Mouse (Mus musculus) left cerebral cortex, adult 2 months (tissue): Measurements from ENCODE around the gene Klf1. TPM values are rescaled to one million over a fixed set of nuclear protein-coding genes. Genes with fewer than 3 reads are reported as not detected.
A peak's percentile ranks its signal among the peaks of the same experiment; 100 is the strongest.

Source experiments
- DNase-seq, 2 experiments: peaks; one replicate each; pipeline ENCODE4 v3.0.0; 2021 to 2022; ENCODE audit warnings: low spot score in 2 of 2, mixed read lengths in 1 of 2; ENCODE audit errors: extremely low spot score in 1 of 2
- H3K27ac ChIP-seq: fragments of 200-600 bp; 2 replicates; pipeline ENCODE4 v1.8.1; 2022
- H3K4me3 ChIP-seq: fragments of 200-600 bp; 2 replicates; pipeline ENCODE4 v1.8.1; 2022
- CTCF ChIP-seq: fragments of 200-600 bp; IDR thresholded peaks from 2 replicates; pipeline ENCODE4 v1.8.1; 2022; ENCODE audit warnings: antibody characterized with exemption, mild to moderate bottlenecking, moderate library complexity
- intact Hi-C: fragments of 180-260 bp; cut with DNase I; formaldehyde crosslinking; loops from one replicate; pipeline ENCODE4 v1.15.1; 2025
- total RNA-seq, 2 experiments: library from RNA; stranded (reverse); gene quantifications; 2 replicates each; pipeline ENCODE4 v1.2.3; 2021

The Klf1 gene
- total RNA-seq, 2 experiments from 2014 or later: 0.23 TPM; not detected in 1

GRCm38 (mm10) chr8:84921596-84921995 is 19.9 kb downstream of the Klf1 start:
- DNase-seq: no peak
- no peak for TF ChIP-seq CTCF
- Histone ChIP-seq H3K4me3 (no peak overlapping the region), H3K27ac (no peak overlapping the region)
- intact Hi-C loops: loop anchor here (5.0 kb wide), 1 partner anchor 54 kb away; no protein-coding TSS in a partner anchor

- intact Hi-C loops: no loop called here
These were observed 23.8 kb downstream of the Klf1 start for GRCm38 (mm10) chr8:84925557-84925956.

DNA sequence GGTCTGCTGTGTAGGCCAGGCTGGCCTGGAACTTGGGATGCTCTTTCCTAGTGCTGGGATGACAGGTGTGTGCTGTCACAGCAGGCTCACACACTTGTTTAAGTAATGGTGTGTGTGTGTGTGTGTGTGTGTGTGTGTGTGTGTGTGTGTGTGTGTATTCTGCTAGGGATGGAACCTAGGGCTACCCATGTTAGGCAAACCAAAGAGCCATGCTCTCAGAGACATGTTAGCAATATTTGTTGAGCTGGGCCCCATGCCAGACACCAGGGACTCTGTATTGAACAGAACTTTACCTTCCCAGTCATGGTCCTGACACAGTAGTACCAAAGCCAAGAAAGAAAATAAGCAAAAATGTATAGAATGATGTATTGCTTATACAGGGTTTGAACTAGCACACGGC is 25.8 kb downstream of the Klf1 start:
- DNase-seq: no peak
- TF ChIP-seq CTCF: no peak
- intact Hi-C loops: no loop called here
- Histone ChIP-seq H3K27ac (no peak overlapping the region), H3K4me3 (no peak overlapping the region)

More at GRCm38 (mm10) chr8:84925557-84925956, 23.8 kb downstream of the Klf1 start:
- Histone ChIP-seq H3K4me3 (no peak overlapping the region), H3K27ac (no peak overlapping the region)
- TF ChIP-seq CTCF: no peak
- no peak for DNase-seq

GRCm38 (mm10) chr8:84928456-84929306 is 27.0 kb downstream of the Klf1 start:
- H3K27ac ChIP-seq: no peak overlapping the region
- intact Hi-C loops: loop anchor here (2.0 kb wide), 1 partner anchor 28 kb away; no protein-coding TSS in a partner anchor
- TF ChIP-seq CTCF: peak; percentile 71
- peak; percentile 71 to 77 for DNase-seq
- peak overlapping the region; percentile 21; the same call in 1 of the 2 replicates for H3K4me3 ChIP-seq

DNA sequence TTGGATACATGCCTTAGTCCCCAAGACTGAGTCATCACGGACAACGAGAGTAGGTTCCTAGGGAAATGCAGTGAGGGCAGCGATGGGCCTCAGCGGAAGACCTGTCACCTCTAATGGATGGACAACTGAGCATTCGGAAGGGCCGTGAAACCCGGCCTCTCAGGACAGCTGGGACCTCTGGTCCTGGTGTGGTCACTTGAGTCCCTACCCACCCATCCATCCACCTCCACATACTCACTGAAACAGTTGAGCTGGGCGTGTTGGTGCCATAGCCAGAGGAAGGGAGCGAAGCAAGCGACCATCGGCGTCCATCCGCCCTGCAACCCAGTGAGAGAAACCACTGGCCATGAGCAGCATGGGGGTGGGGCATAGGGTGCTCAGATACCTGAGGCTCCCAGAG is 28.9 kb downstream of the Klf1 start:
- H3K4me3 ChIP-seq: no peak overlapping the region
- no peak for DNase-seq
- no peak for TF ChIP-seq CTCF
- intact Hi-C loops: no loop called here
- no peak overlapping the region for H3K27ac ChIP-seq

GRCm38 (mm10) chr8:84933767-84934559 is 32.2 kb downstream of the Klf1 start:
- Histone ChIP-seq H3K27ac (no peak overlapping the region), H3K4me3 (peak overlapping the region; percentile 89)
- peak; percentile 31 to 34 for DNase-seq
- intact Hi-C loops: no loop called here
- no peak for TF ChIP-seq CTCF

DNA sequence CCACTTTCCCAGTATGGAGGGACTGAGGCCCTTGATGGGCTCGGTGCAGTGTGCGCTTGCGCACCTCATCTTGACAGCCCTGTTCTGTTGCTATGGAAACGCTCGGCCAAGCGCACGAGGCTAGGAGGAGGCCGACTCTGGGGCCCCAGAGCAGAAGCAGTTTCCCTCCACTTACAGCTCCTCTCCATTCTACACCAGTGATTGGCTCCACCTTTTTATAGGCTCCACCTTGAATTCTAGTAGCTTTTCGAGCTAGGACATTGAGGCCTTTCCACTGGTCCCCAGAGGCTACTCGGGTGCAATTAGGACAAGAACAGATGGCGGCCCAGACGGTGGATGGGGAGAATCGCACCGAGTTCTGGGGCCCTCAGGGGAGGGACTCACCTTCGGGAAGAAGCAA is 33.1 kb downstream of the Klf1 start:
- peak; percentile 42 to 46 for DNase-seq

DNA sequence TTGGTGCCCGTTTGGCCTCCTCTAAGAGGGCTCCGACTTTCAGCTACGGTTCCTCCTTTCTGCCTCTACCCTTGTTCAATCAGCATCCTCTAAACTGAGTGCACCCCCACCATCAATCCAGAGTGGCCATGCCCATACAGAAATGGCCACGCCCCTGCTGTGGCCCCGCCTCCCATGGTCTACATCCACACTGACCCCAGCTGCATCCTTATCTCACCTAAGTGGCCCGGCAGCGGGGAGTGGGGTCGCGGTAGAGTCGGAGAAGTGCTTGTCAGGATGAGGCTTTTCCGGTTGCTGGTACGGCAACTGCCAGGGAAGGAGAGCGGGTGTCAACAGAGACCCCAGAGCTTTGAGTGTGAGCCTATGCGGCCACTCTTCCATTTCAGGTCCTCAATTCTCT is 33.8 kb downstream of the Klf1 start:
- H3K4me3 ChIP-seq: peak overlapping the region; percentile 89
- intact Hi-C loops: no loop called here
- no peak for DNase-seq
- peak overlapping the region; percentile 40 for H3K27ac ChIP-seq
- TF ChIP-seq CTCF: no peak

More for the DNA sequence above, 33.1 kb downstream of the Klf1 start:
- no peak for TF ChIP-seq CTCF
- peak overlapping the region; percentile 40; the same call in 1 of the 2 replicates for H3K27ac ChIP-seq
- intact Hi-C loops: no loop called here
- peak overlapping the region; percentile 89 for H3K4me3 ChIP-seq

DNA sequence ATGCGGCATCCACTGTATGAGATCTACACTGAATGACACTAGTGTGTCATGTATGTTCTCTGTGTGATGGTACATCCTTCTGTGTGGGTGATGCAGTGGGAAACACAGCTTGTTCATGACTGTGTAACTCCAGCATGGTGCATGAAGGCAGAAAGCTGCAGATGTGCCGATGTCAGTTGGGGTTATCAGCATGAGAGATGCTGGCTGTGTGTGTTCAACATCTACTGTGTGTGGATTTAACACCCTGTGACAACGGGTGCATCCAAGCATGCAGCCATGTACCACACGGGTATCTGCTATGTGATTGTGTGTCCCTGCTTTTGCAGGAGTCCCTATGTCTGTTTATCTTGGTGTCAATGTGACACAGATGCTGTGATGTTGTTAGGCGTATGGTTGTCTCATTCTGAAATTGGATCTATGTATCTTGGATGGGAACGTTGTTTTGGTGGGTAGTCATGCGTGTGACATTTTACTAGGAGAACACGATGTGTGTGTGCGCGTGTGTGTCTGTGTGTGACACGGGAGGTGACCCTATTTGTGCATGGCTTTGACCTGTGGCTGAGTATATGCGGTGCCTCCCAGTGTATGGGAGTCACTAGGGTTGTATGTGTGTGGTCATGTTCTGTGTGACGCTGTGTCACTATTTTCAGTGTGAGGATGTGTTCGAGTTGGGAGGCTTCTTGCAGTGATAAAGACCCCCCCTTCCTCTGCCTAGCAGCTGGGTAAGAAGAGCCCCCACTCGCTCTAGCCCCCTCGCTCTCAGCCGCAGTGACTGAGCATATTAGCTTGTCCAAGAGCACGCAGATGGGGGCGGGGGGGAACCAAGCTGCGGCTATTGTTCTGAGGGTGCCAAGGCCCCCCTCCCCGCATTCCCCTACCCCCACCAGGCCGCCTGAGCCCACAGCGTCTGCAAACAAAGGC is 34.6 kb downstream of the Klf1 start:
- intact Hi-C loops: no loop called here
- no peak for TF ChIP-seq CTCF
- no peak for DNase-seq
- Histone ChIP-seq H3K27ac (peak overlapping the region; percentile 91), H3K4me3 (peak overlapping the region; percentile 89)

DNA sequence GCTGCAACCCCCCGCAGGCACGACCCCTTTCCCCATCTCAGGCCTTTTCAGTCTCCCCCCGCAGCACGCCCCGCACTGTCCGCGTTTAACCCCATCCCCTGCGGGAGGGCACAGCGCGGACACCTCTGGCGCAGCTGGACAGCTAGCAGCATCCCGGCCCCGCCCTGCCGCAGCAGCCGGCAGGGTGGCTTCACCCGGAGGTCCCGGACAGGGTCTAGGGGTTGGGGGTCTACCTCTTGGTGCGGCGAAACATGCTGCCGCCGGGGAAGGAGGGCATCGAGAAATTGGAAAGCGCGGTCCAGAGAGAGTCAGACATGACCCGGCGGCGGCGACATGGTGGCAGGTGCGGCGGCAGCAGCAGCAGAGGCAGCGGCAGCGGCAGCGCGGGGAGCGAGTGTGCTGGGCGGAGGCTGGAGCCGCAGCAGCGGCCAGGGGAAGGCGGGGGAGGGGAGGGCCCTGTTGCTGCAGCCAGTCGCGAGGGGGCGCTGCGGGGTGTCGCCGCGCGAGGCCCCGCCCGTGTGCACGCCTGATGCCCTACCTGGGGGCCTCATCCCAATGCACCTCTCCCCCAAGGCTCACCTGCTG is 35.3 kb downstream of the Klf1 start, which contains the start of gene Mast1:
Gene Mast1 (minus strand): TSS at position 398 of the 585 bp plus-strand sequence.
- peak within 1 kb of the TSS; percentile 89 for H3K4me3 ChIP-seq
- intact Hi-C loops: no loop called here
- H3K27ac ChIP-seq: peak within 1 kb of the TSS; percentile 91
- peak; percentile 85 for TF ChIP-seq CTCF
- peak; percentile 81 to 84 for DNase-seq
